Mouse (Mus musculus) adrenal gland, adult 18-20 months (tissue): ENCODE results near the gene Fcmr. TPM values are rescaled to one million over a fixed set of nuclear protein-coding genes. Genes with fewer than 3 reads are reported as not detected.

Experiments
- total RNA-seq, 2 experiments: library from RNA; stranded (reverse); gene quantifications; 1 replicate in 1 of 2; 2 replicates in 1 of 2; pipeline ENCODE4 v1.2.3; 2021

The Fcmr gene
- total RNA-seq, 2 experiments from 2014 or later = 0.35 to 0.53 TPM

Other genes starting within 250 kb of the Fcmr start
- gene Zp3r, start 236.0 kb upstream of the Fcmr start, total RNA-seq = not detected
- gene C4bp, start 204.0 kb upstream of the Fcmr start, total RNA-seq = under 1 TPM in 1 of 2 experiments, not detected in 1; 0.23 TPM
- under 1 TPM in 1 of 2 experiments, not detected in 1; 0.38 TPM for gene Gm29427, start 149.9 kb upstream of the Fcmr start, total RNA-seq
- gene Yod1, start 148.3 kb upstream of the Fcmr start, total RNA-seq = 10 to 100 TPM in 1 of 2 experiments, 1 to 10 TPM in 1; 9.9 to 10.5 TPM
- gene Pfkfb2, start 136.4 kb upstream of the Fcmr start, total RNA-seq = 10 to 100 TPM; 22.8 to 46.9 TPM
- gene AA986860, start 133.7 kb upstream of the Fcmr start, total RNA-seq = 1 to 10 TPM; 2.4 to 7.7 TPM
- under 1 TPM in 1 of 2 experiments, not detected in 1; 0.16 TPM for gene Fcamr, start 64.8 kb upstream of the Fcmr start, total RNA-seq
- under 1 TPM; 0.19 to 0.50 TPM for gene Pigr, start 39.0 kb upstream of the Fcmr start, total RNA-seq
- not detected for gene Il24, start 21.8 kb downstream of the Fcmr start, total RNA-seq
- not detected for gene Il20, start 45.8 kb downstream of the Fcmr start, total RNA-seq
- gene Il19, start 74.4 kb downstream of the Fcmr start, total RNA-seq = not detected
- not detected for gene Il10, start 154.2 kb downstream of the Fcmr start, total RNA-seq
- 100 to 1,000 TPM; 198 to 219 TPM for gene Mapkapk2, start 232.2 kb downstream of the Fcmr start, total RNA-seq